Mouse (Mus musculus) cerebellum, adult 11-12 months (tissue): ENCODE measurements around the gene B3galnt1.
A peak's percentile ranks its signal among the peaks of the same experiment; 100 is the strongest.
"Not testable (repeated sequence)": the region's sequence is repeated elsewhere in the genome, so short reads cannot be mapped to it uniquely, and the experiment has no call there.

Experiments
- DNase-seq: peaks from one replicate; pipeline ENCODE4 v3.0.0; 2022

B3galnt1 gene

DNA sequence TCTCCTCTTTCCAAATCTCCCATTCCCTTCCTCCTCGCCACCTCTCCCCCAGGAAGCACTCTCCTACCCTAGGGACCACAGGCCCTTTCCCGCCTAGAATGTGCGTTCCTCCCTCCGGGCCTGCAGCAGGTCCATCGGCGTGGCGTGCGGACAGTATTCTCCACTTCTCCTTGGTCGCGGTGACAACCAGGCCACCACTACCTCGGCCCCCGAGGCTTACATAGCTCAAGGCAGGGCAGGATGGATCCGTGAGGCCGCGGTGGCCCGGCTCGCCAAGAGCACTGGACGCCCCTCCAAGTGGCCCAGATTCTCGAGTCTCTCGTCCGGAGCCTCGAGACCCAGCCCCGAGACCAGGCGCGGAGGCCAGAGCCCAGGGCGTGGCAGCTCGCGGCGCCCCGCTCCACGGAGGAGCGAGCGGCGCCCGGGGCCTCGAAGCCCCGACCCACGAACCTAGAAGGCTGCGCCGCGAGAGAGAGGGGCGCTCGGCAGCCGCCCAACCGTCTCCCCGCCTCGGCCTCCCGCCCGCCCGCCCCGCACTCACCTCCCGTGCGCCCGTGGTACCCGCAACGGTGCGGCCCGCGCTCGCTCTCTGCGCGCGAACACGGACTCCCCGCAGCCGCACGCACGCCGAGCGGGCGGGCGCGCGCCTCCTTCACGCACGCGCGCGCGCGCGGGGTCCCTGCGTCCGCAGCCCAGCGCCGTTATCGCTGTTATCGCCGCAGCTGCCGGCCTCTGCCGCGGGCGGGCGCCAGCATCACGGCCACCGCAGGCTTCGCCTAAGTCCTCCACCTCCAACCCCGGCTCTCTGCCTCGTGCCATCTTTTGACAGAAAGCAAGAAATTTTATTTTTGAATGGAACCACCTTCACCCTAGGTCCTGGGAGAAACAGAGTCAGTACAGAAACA is at the start of gene B3galnt1:
B3galnt1 (minus strand) TSS at position 700 of the 905 bp plus-strand sequence.
- peak; percentile 58 for DNase-seq

DNA sequence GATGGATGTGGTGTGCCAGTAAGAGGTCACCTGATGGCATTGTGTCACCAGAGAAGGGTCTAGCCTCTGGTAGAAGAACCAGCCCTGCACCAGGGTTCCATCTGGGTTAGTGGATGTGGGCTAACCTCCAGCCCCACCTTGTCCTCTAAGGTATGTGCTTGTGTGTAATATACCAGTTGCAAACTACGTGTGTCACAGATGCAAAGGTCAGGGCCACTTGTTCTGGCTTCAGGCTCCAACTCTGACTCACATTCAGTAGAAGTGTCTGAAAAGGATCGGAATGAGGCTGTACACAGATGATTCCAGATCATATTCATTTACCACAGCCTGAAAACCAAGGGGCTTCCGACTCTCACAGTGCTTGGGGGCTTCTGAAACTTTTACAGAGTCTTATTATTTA is 35.8 kb upstream of the B3galnt1 start:
- DNase-seq = no peak

DNA sequence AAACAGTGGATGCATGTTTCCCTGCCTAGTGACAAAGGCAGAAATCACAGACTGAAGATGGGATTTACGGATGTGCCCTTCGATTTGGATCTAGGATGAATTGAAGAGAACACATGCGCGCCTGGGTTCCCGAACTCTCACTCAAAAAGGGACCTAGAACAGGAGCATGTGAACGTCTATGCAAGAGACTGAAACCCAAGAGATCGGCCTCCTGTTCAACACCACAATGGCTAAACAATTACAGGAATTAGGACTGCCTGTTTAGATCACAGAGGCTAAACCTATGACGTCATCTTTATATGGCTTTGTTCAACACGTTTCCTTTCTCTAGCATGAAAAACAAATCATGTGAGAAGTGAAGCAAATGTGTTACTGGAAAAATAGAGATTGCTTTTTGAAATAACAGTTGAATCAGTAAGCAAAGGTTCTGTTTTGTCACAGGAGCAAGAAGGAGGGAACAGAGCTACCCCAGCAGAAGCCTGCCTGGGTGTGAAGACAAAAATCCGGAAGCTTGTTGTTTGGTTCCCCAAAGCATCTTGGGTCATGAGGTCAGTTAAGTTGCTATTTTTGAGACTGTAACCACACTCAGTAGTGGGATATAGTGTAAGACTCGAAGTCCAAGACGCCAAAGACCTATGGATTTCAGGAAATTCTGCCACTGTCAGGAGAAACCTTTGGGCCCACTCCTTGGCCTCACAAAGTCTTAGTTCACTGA is 35.1 kb upstream of the B3galnt1 start:
- DNase-seq = no peak

DNA sequence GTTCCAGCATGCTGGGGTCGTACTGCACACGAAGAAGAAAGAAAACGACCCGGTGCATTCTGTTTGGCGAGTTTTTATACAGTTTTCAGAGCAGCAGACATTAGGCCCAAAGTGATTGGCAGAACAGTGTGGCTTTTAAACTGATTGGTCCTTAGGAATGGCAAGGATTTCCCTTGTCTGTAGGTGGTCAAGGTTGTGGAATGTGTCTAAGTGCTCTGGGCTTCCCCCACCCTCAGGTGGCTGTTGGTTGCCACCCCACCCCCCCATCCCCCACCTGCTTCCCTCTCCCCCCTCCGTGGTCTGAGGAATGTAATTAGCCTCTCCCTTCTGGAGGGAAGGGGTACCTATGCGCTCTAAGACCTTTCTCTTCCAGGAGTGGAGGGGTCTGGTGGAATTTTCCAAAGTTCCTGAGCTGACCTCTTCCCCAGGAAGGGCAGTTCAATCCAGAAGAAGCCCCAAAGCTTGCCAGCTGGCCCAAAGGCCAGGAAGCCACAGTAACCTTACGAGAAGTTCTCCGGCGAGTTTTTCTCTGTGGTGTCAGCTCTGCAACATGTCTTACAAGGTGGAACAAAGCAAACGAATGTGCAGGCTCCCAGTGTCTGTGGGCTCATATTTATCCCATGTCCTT is 28.3 kb upstream of the B3galnt1 start:
- DNase-seq = no peak

DNA sequence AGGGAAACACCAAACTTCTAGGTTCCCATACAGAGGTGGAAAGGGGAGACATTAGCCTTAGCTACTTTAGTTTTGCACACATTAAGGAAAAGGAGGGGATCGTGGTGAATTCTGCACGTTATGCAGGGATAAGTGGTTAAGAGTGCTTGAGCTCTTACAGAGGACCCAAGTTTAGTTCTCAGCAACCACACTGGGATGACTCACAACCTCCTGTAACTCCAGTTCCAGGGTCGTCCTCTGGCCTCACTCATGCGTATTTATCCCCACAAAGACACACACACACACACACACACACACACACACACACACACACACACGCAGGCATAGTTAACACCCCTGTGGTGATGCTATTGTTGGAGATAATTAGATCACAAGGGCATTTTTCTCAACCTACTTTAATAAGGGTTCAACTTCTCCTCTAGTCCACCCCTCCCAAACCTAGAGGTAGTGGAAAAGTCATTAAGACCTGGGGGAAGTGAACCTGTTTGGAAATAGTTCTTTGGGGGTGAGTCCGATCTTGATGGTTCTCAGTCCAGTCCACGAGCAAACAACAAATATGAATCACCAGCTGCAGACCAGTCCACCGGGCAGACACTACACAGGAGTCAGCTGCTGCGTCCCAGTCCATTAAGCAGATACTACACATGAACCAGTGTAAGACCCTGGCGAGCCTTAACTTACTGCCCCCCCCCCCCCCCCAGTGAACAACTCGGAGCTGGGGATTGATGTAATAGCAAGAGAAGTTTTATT is 27.6 kb upstream of the B3galnt1 start:
- DNase-seq = no peak

DNA sequence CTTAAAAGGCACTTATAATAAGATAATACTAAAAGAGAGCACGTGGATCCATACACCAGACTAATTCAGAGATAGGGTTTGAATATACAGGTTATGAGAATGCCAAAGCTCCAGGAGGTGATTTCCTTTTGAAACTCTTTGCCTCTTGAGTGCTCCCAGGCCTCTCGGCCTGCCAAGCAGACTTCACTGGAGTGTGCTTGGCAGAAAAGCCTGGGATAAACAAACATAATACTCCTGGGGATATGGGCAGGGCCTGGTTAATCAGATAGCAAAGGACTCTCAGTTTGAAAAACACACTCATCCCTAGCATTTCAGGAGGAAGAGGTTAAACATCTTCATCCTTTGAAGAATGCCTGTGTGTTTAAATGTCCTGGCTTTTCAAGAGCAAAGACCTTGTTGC is 25.4 kb upstream of the B3galnt1 start:
- no peak for DNase-seq

DNA sequence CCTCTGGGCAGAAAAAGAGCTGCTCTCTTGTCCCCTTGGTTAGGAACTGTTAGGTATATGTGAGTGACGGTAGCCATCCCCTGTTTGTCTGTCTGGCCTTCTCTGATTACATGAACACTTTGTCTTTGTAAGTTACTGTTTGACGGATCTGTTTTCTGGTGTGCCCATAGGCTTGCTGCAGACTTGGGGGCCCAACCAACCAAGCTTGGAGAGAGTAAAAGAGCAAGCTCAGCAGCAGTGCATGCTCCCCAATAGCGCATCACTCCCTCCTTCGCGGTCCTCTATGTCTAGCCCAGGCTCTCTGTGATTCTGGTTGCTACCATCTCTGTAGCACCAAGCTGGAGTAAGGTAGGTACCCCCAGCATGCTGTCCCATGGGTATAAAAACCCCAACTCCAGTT is 9.1 kb upstream of the B3galnt1 start:
- DNase-seq = no peak

DNA sequence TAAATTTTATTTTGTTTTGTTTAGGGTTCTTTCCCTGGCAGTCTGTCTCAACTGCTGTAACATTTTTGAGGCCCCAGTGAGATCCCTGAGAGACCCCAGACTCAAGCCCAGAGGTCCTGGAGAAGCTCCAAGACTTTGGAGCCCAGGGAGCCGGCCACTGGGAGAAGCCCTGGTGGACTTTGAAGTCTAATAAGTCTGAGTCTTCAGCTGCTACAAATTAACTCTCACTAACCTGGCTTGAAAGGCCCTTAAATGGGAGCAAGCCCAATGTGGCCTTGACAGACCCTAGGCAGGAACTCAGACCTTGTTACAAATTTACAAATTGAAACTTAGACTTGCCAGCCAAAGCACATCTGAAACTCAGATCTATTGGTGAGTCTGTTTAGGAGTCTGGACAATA is 8.7 kb upstream of the B3galnt1 start:
- no peak for DNase-seq

DNA sequence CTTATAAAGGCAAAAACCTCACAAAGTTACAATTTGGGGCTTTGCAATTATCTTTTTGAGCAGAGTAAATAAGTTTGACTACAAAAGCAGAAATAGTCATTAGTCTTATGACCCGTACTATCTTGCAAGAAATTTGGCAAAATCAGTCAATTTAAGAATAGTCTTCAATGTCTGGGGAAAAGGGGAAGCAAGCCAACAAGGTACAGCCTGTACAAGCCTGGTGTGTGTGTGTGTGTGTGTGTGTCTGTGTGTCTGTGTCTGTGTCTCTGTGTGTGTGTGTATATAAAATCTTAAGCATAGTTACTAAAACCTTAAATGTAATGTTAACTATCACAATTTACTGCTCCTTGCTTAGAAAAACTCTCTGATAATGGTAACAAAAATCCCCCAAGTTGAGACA is 8.2 kb upstream of the B3galnt1 start:
- DNase-seq = no peak

DNA sequence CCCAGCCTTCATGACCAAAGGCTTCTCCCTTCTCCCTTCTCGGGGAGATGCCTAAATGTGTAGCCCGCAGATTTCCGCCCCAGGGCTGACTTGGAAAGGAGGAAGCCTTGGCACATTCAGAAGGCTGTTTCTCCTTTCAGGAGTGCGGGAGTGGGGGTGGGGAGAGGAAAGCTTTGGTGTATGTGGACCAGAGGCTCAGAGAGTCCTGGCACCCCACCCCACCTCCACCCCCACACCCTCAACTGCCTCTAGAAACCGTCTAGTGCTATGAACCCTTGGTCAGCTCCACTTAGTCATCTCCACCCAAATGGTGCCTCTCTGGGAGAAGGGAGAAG is 373 bp upstream of the B3galnt1 start:
- peak; percentile 43 for DNase-seq

DNA sequence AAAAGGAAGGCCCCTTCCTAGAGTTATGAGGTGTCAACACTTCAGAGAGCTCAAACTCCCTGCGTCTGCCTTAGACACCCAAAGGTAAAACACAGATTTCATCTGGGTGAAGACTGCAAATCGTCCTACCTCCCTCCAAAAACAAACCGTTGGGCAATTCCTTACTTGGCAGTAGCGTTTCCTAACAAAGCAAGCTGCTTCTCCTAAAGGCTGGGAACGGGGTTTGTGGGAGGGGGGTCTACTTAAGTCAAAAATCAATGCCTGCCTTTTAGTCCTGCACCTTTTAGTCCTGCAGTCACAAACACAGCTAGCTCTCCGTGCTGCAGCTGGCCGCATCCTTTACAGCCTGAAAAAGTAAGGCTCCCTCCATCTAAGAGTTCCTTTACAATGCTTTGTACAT is 944 bp downstream of the B3galnt1 start:
- DNase-seq = no peak

DNA sequence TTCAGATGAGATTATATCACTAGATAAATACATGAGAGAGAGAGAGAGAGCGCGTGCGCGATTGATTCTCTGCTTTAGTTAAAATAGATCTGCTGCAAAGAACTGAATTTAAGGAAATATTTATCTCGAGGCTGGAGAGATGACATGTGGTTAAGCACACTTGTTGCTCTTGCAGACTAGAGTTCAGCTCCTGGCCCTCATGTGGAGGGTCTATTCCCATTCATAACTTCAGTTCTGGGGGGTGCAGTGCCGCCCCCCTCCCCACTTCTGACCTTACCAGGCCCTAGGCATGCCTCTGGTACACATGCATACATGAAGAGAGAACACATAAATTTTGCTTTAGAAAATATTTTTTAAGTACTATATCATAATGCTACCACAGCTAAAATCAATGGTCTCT is 1.5 kb downstream of the B3galnt1 start:
- DNase-seq = no peak

DNA sequence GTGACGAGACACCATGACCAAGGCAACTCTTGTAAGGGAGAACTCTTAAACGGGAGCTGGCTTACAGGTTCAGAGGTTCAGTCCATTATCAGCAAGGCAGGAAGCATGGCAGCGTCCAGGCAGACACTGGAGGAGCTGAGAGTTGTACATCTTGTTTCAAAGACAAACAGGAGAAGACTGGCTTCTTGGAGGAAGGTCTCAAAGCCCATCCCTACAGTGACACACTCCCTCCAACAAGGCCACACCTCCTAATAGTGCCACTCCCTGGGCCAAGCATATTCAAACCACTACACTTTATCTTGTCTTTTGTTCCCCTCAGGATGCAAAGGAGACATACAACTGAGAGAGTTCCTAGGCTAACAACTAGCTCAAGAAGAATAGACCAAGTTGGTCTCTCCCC is 2.6 kb downstream of the B3galnt1 start:
- no peak for DNase-seq

DNA sequence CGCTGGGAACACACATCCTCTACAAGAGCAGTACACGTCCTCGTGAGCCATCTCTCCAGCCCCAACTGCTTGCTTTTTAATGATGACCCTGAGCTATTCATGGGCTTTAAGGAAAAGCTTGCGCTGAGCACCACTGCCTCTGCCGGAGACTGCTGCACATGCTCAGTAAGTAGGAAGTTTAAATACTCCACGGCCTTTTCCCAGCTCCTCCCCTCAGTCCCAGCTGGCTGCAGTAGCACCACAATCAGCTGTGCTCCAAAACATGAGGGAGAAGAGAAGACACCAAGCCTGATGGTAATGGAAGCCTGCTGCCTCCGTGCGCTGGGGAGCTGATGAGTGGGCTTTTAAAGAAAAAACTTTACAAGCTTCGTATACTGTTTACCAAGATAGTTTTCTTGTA is 4.7 kb downstream of the B3galnt1 start:
- no peak for DNase-seq

DNA sequence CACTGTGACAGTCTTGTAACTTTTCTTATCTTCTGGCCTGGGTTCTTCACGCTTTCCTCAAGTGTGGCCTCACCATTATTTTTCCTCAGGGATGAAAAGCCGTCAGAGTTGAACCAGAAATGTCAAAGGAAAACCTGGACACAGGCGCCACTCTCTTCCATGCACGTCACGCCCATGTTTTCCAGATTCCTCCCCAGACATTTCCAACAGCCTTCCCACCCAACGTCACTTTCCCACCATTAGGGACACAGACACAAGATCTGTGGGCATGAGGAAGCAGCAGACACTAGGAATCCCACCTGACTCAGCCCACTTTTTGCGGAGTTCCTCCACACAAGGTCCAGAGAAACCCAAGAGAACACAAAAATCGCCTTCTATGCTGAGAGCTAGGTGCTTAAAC is 5.3 kb downstream of the B3galnt1 start:
- DNase-seq = no peak

DNA sequence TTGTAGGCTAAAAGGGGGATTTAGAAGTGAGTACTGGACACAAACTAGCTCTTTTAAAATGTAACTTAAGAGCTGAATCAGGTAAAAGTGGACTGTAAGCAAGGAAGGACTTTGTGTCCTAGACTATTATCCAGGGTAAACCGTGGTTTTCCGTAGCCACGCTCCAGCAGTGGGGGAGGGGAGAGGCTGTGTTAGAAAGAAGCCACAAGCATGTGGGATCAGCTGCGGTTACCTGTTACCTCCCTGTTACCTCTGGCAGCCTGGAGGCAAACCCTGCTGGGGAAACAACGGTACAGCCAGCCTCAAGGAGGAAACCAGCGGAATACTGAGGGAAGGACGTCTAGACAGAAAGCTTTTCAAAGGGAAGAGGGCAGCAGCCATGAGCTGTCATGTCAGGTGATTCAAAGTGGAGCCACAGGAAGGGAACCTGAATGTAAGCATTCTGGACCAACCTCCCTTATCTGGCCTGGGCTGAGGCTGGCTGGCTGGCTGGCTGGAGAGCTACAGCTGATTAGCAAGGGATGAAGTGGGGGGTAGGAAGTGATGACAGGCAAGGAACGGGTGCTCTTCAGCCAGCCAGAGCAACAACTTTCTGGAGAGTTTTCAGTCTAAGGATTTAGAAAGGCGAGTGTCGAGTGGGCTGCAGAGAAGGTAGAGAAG is 10.5 kb downstream of the B3galnt1 start:
- DNase-seq = no peak

DNA sequence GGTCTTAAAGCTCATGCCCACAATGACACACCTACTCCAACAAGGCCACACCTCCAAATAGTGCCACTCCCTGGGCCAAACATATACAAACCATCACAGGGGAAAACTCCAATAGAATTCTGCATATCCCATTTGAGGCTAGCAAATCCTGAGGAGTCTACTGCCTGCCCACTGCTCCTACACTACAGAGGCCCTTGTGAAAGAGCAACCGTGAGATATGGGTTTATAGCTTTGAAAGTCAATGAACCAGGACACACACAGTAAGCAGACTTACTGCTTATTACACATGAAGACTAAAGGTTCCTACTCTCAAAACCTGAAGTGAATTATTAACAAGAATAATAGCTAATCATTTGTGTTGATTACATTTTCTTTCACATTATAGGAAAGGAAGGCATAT is 15.0 kb downstream of the B3galnt1 start:
- no peak for DNase-seq

DNA sequence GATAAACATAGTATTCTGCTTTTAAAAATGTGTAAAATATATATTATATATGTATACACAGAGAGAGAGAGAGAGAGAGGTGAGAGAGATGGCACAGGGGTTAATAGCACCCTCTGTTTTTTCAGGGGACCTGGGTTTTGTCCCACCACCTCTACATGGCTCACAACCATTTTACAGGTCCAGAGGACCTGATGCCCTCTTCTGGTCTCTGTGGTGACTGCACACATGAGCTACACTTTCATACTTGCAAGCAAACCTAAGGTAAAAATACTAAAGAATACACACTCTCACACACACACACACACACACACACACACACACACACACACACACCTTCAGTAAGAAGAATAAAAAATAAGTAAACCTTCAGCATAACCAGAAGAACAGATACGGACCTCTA is 20.0 kb downstream of the B3galnt1 start:
- no peak for DNase-seq

DNA sequence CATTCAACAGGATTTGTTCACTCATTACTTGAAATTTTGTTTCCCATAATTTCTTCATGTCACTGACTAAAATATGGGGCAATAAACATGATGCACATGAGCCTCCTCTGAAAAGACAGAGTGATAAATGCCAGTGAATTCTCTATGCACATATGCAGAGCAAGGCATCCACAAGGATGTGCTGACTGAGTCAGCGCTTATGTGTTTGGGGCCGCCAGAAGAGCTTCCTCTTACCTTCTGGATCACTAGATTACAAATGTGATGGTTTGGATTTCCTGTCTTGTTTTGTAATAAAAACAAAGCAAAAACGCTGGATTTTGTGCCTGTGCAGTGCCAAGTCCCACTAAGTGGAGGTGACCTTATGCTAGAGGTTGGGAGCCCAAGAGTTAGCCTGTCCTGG is 22.0 kb downstream of the B3galnt1 start:
- DNase-seq = no peak

DNA sequence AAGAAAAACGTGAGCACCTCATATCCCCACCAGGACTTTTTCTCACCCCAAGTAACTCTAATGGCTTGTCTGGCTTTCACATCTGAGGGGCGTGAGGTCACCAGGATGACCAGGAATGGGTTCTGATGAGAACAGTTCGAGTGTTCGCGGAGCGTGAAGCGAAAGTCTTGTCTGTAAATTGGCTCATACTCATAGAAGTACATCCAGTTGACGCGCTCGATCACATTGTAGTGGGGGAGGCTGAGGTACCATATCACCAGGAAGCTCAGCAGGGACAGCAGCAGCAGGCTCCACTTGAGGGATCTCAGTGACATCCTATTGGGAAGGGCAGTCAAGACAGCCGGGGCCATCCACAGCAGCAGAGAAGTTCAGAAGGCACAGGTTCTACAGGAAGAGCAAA is 23.2 kb downstream of the B3galnt1 start:
- no peak for DNase-seq

DNA sequence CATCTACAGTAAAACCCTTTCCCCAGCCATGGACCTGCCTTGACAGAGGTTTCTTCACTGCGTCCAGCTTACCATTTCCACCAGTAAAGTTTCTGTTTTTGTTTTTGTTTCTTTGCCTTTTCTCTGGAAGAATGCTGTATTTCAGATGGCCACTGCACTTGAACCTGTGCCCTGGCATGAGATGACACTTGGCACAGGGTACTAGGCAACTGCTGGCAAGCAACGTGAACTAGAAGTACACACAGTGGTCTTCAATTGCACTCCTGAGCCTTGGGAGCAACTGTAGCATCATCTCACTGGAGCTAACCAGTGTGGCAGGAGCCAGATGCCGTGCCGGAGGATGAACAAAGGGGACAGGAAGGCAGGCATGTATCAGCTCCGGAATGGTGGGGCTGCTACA is 26.2 kb downstream of the B3galnt1 start:
- DNase-seq = no peak

DNA sequence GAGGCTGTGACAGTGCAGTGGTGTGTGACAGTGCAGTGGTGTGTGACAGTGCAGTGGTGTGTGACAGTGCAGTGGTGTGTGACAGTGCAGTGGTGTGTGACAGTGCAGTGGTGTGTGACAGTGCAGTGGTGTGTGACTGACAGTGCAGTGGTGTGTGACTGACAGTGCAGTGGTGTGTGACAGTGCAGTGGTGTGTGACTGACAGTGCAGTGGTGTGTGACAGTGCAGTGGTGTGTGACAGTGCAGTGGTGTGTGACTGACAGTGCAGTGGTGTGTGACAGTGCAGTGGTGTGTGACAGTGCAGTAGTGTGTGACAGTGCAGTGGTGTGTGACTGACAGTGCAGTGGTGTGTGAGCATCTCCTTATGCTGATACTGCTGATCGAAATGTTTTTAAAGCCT is 33.2 kb downstream of the B3galnt1 start:
- DNase-seq = not testable (repeated sequence)

DNA sequence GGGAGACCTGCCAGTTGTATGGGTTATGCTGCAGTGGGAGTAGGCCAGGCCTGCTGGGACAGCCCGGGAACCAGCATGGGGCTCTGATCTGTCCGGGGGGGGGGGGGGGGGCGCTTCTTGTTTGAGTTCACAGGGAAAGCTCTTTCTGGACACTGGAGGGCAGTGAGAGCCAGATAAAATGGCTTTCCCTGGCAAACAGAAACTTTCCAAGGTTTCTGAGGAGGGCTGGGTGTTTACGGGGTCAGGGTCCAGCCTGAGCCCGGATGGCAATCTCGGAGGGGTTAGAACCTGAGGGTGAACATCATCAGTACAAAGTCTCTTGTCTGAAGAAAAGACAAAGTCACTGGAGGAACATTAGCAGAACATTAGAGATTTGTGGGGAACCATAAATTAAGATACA is 35.4 kb downstream of the B3galnt1 start:
- DNase-seq = no peak
